Mouse (Mus musculus): Measurements from ENCODE around the gene Ckap2l. TPM values are rescaled to one million over a fixed set of nuclear protein-coding genes. Genes with fewer than 3 reads are reported as not detected.

Ckap2l gene
- polyA plus RNA-seq, 1 experiment from 2014 or later = 5.8 TPM

GRCm38 (mm10) chr2:129232484-129232883 is 64.5 kb downstream of the Ckap2l start:
- H3K4me2 ChIP-seq = no peak overlapping the region
- no peak overlapping the region for H3K27ac ChIP-seq (replicated peaks)
- H3K9me3 ChIP-seq (replicated peaks) = no peaks in the 10 kb centered on the region
- no peak for ATAC-seq (ENCODE audit: low FRiP score)
- no peak overlapping the region for H3K4me3 ChIP-seq (replicated peaks)
- H3K4me1 ChIP-seq = no peaks in the 10 kb centered on the region
- no peaks in the 10 kb centered on the region for H3K27me3 ChIP-seq (replicated peaks)
- no peak overlapping the region for H3K9ac ChIP-seq (replicated peaks)
- H3K36me3 ChIP-seq = no peaks in the 10 kb centered on the region
- 88% methylated on average over 9 of the region's 9 CpGs for WGBS

GRCm38 (mm10) chr2:129232023-129232422 is 65.0 kb downstream of the Ckap2l start:
- Histone ChIP-seq H3K27ac (replicated peaks) (no peak overlapping the region), H3K9ac (replicated peaks) (no peak overlapping the region), H3K4me2 (no peak overlapping the region), H3K4me3 (replicated peaks) (no peak overlapping the region), H3K9me3 (replicated peaks) (no peaks in the 10 kb centered on the region), H3K36me3 (no peaks in the 10 kb centered on the region), H3K4me1 (no peaks in the 10 kb centered on the region), H3K27me3 (replicated peaks) (no peaks in the 10 kb centered on the region)
- no peak for ATAC-seq (ENCODE audit: low FRiP score)
- 69% methylated on average over 4 of the region's 4 CpGs for WGBS

GRCm38 (mm10) chr2:129229316-129229715 is 67.7 kb downstream of the Ckap2l start:
- Histone ChIP-seq H3K4me1 (no peaks in the 10 kb centered on the region), H3K27me3 (replicated peaks) (no peaks in the 10 kb centered on the region), H3K9me3 (replicated peaks) (no peaks in the 10 kb centered on the region), H3K36me3 (no peaks in the 10 kb centered on the region), H3K4me2 (no peak overlapping the region), H3K9ac (replicated peaks) (no peak overlapping the region), H3K27ac (replicated peaks) (no peak overlapping the region), H3K4me3 (replicated peaks) (no peak overlapping the region)
- 92% methylated on average over 7 of the region's 7 CpGs for WGBS
- no peak for ATAC-seq (ENCODE audit: low FRiP score)

GRCm38 (mm10) chr2:129228571-129228970 is 68.4 kb downstream of the Ckap2l start:
- ATAC-seq (ENCODE audit: low FRiP score) = no peak
- H3K4me3 ChIP-seq (replicated peaks) = no peak overlapping the region
- 88% methylated on average over 4 of the region's 4 CpGs for WGBS

GRCm38 (mm10) chr2:129227709-129228108 is 69.3 kb downstream of the Ckap2l start:
- no peak overlapping the region for H3K9ac ChIP-seq (replicated peaks)
- H3K27ac ChIP-seq (replicated peaks) = no peak overlapping the region
- no peak overlapping the region for H3K4me3 ChIP-seq (replicated peaks)
- no peaks in the 10 kb centered on the region for H3K27me3 ChIP-seq (replicated peaks)
- 81% methylated on average over 5 of the region's 7 CpGs for WGBS
- no peaks in the 10 kb centered on the region for H3K9me3 ChIP-seq (replicated peaks)
- H3K36me3 ChIP-seq = no peaks in the 10 kb centered on the region
- H3K4me1 ChIP-seq = no peaks in the 10 kb centered on the region
- no peak overlapping the region for H3K4me2 ChIP-seq
- no peak for ATAC-seq (ENCODE audit: low FRiP score)

More at GRCm38 (mm10) chr2:129228571-129228970, 68.4 kb downstream of the Ckap2l start:
- Histone ChIP-seq H3K27ac (replicated peaks) (no peak overlapping the region), H3K9ac (replicated peaks) (no peak overlapping the region), H3K9me3 (replicated peaks) (no peaks in the 10 kb centered on the region), H3K4me2 (no peak overlapping the region), H3K36me3 (no peaks in the 10 kb centered on the region), H3K4me1 (no peaks in the 10 kb centered on the region), H3K27me3 (replicated peaks) (no peaks in the 10 kb centered on the region)

- Histone ChIP-seq H3K27ac (replicated peaks) (no peak overlapping the region), H3K4me2 (no peak overlapping the region), H3K36me3 (no peaks in the 10 kb centered on the region), H3K4me3 (replicated peaks) (no peak overlapping the region), H3K9me3 (replicated peaks) (no peaks in the 10 kb centered on the region), H3K4me1 (no peaks in the 10 kb centered on the region), H3K9ac (replicated peaks) (no peak overlapping the region), H3K27me3 (replicated peaks) (no peaks in the 10 kb centered on the region)
- WGBS = 77% methylated on average over 7 of the region's 7 CpGs
- ATAC-seq (ENCODE audit: low FRiP score) = no peak
Observed at GRCm38 (mm10) chr2:129227011-129227529, 69.9 kb downstream of the Ckap2l start.

- no peak overlapping the region for H3K4me3 ChIP-seq (replicated peaks)
- H3K9ac ChIP-seq (replicated peaks) = no peak overlapping the region
- no peaks in the 10 kb centered on the region for H3K4me1 ChIP-seq
- WGBS = 73% methylated on average over 11 of the region's 11 CpGs
- ATAC-seq (ENCODE audit: low FRiP score) = no peak
- H3K27ac ChIP-seq (replicated peaks) = no peak overlapping the region
- no peaks in the 10 kb centered on the region for H3K9me3 ChIP-seq (replicated peaks)
- H3K4me2 ChIP-seq = no peak overlapping the region
- H3K27me3 ChIP-seq (replicated peaks) = no peaks in the 10 kb centered on the region
- no peaks in the 10 kb centered on the region for H3K36me3 ChIP-seq
Observed at GRCm38 (mm10) chr2:129226296-129226851, 70.6 kb downstream of the Ckap2l start.

GRCm38 (mm10) chr2:129225251-129225819 is 71.7 kb downstream of the Ckap2l start:
- H3K4me2 ChIP-seq = no peak overlapping the region

GRCm38 (mm10) chr2:129224178-129224577 is 72.8 kb downstream of the Ckap2l start:
- no peak overlapping the region for H3K9ac ChIP-seq (replicated peaks)
- H3K9me3 ChIP-seq (replicated peaks) = no peaks in the 10 kb centered on the region
- no peak overlapping the region for H3K4me3 ChIP-seq (replicated peaks)
- no peaks in the 10 kb centered on the region for H3K27me3 ChIP-seq (replicated peaks)
- no peak for ATAC-seq (ENCODE audit: low FRiP score)
- H3K36me3 ChIP-seq = no peaks in the 10 kb centered on the region
- H3K4me2 ChIP-seq = no peak overlapping the region
- H3K27ac ChIP-seq (replicated peaks) = no peak overlapping the region
- 90% methylated on average over 4 of the region's 4 CpGs for WGBS
- no peaks in the 10 kb centered on the region for H3K4me1 ChIP-seq

More at GRCm38 (mm10) chr2:129225251-129225819, 71.7 kb downstream of the Ckap2l start:
- H3K36me3 ChIP-seq = no peaks in the 10 kb centered on the region
- ATAC-seq (ENCODE audit: low FRiP score) = no peak
- WGBS = 85% methylated on average over 17 of the region's 17 CpGs
- no peak overlapping the region for H3K4me3 ChIP-seq (replicated peaks)
- no peaks in the 10 kb centered on the region for H3K27me3 ChIP-seq (replicated peaks)
- no peak overlapping the region for H3K27ac ChIP-seq (replicated peaks)
- no peaks in the 10 kb centered on the region for H3K4me1 ChIP-seq
- no peaks in the 10 kb centered on the region for H3K9me3 ChIP-seq (replicated peaks)
- no peak overlapping the region for H3K9ac ChIP-seq (replicated peaks)

- Histone ChIP-seq H3K27ac (replicated peaks) (no peak overlapping the region), H3K27me3 (replicated peaks) (no peaks in the 10 kb centered on the region), H3K36me3 (no peaks in the 10 kb centered on the region), H3K9me3 (replicated peaks) (no peaks in the 10 kb centered on the region), H3K9ac (replicated peaks) (no peak overlapping the region), H3K4me1 (no peaks in the 10 kb centered on the region), H3K4me2 (no peak overlapping the region), H3K4me3 (replicated peaks) (no peak overlapping the region)
- 77% methylated on average over 9 of the region's 9 CpGs for WGBS
- no peak for ATAC-seq (ENCODE audit: low FRiP score)
Observed at GRCm38 (mm10) chr2:129221097-129221632, 75.8 kb downstream of the Ckap2l start.

- WGBS = 72% methylated on average over 4 of the region's 4 CpGs
- H3K4me2 ChIP-seq = no peak overlapping the region
Observed at GRCm38 (mm10) chr2:129218537-129219105, 78.4 kb downstream of the Ckap2l start.

More at GRCm38 (mm10) chr2:129218537-129219105, 78.4 kb downstream of the Ckap2l start:
- H3K4me3 ChIP-seq (replicated peaks) = no peak overlapping the region
- H3K36me3 ChIP-seq = no peaks in the 10 kb centered on the region
- no peak overlapping the region for H3K27ac ChIP-seq (replicated peaks)
- no peak overlapping the region for H3K9ac ChIP-seq (replicated peaks)
- no peaks in the 10 kb centered on the region for H3K9me3 ChIP-seq (replicated peaks)
- no peaks in the 10 kb centered on the region for H3K27me3 ChIP-seq (replicated peaks)
- no peak for ATAC-seq (ENCODE audit: low FRiP score)
- no peaks in the 10 kb centered on the region for H3K4me1 ChIP-seq

Measured in neural tube, embryonic 15.5 days (tissue).